Mouse (Mus musculus) small intestine, adult 2 months (tissue): ENCODE measurements around the gene Thbd. TPM values are rescaled to one million over a fixed set of nuclear protein-coding genes. Genes with fewer than 3 reads are reported as not detected.

ENCODE experiments used
- H3K27ac ChIP-seq: fragments of 200-500 bp; 2 replicates; pipeline ENCODE4 v1.5.1; 2012; ENCODE audit warnings: low read depth, low read length, control low read depth, inconsistent platforms; ENCODE audit not compliant: insufficient read depth
- H3K27me3 ChIP-seq: fragments of 200-500 bp; 2 replicates; pipeline ENCODE4 v1.6.1; 2012; ENCODE audit warnings: mild to moderate bottlenecking, moderate library complexity, low read length, inconsistent platforms; ENCODE audit not compliant: control insufficient read depth, insufficient read depth
- H3K36me3 ChIP-seq: fragments of 200-500 bp; 2 replicates; pipeline ENCODE4 v1.6.1; 2012; ENCODE audit warnings: mild to moderate bottlenecking, low read length, control low read depth, inconsistent platforms; ENCODE audit not compliant: control insufficient read depth, insufficient read depth
- H3K4me1 ChIP-seq: fragments of 200-500 bp; 2 replicates; pipeline ENCODE4 v1.6.1; 2012; ENCODE audit warnings: low read length, inconsistent platforms, mixed read lengths; ENCODE audit not compliant: control insufficient read depth, insufficient read depth, insufficient read length
- H3K4me3 ChIP-seq: fragments of 200-500 bp; 2 replicates; pipeline ENCODE4 v1.5.1; 2012; ENCODE audit warnings: low read depth, mild to moderate bottlenecking, control low read depth, inconsistent platforms, low read length, moderate library complexity
- CTCF ChIP-seq: fragments of 200-500 bp; IDR thresholded peaks from 2 replicates; pipeline ENCODE4 v1.5.1; 2012; ENCODE audit warnings: low read depth, mild to moderate bottlenecking, control low read depth, inconsistent platforms, low read length, moderate library complexity, mixed read lengths; ENCODE audit not compliant: insufficient replicate concordance, insufficient read length; ENCODE audit errors: extremely low read depth
- POLR2A ChIP-seq: fragments of 200-500 bp; IDR thresholded peaks from 2 replicates; pipeline ENCODE4 v1.6.1; 2012; ENCODE audit warnings: low read depth, mild to moderate bottlenecking, control low read depth, inconsistent platforms, low read length, moderate library complexity
- WGBS: fragments of 180-500 bp; shearing (Covaris S2); methylation state at CpG from one replicate; pipeline ENCODE4 v1.1.7; 2018; 5-methylcytosine and 5-hydroxymethylcytosine counted together
- polyA plus RNA-seq: library from polyadenylated mRNA; depleted of rRNA; stranded (reverse); fragments of >200 nt; gene quantifications from 2 replicates; pipeline ENCODE4 v1.2.3, GENCODE M21; 2012; rRNA removed

The Thbd gene
- polyA plus RNA-seq = 13.5 and 15.2 TPM in 2 replicates

DNA sequence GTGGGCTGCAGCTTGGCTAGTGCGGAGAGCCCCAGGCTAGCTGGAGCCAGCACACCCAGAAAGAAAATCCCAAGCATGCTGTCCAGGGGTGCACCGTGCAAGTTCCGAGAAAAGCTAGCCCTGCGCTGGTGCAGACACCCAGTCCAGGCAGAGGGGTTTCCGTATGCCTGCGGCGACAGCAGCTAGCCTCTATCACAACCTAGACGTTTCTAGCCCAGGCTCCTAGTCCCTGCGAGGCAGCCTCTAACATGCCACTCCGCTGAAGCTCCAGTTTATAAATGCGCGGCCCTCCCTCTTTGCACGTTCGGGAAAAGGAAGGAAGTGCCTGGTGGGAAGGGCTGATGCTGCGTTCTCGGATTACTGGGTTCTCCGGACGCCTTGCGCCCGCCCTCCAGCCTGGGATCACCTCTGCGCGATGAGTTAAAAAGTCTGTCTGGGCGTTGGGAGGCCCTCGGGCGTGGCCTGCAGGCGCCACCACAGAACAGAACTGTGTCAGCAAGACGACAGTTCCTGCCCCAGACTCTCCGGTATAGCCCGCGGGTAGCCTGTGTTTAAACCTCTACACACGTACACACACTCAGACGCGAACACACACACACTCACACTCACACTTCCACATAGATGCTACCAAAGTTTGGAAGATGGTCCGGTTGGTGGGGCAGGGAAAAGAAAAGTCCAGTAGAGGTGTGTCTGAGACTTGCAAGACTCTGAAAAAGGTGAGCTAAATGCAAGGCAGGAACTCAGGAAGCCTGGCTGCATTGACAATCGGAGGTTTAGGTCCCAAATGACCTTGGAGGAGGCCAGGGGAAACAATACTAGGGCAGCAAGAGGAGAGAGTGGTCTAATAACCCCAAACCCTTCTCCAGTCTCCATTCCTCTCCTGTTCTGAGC lies at the start of gene Thbd:
Thbd (minus strand) TSS at position 319 of the 891 bp plus-strand sequence.
- Histone ChIP-seq H3K27ac (peak within 1 kb of the TSS; percentile 54), H3K4me3 (peak within 1 kb of the TSS; percentile 63), H3K36me3 (no peaks in the 10 kb centered on the region), H3K4me1 (no peaks in the 10 kb centered on the region), H3K27me3 (no peaks in the 10 kb centered on the region)
- no peak for TF ChIP-seq CTCF
- TF ChIP-seq POLR2A = peak; percentile 53; the same call in 1 of the 2 replicates
- WGBS = 3% methylated on average over 35 of the region's 35 CpGs

DNA sequence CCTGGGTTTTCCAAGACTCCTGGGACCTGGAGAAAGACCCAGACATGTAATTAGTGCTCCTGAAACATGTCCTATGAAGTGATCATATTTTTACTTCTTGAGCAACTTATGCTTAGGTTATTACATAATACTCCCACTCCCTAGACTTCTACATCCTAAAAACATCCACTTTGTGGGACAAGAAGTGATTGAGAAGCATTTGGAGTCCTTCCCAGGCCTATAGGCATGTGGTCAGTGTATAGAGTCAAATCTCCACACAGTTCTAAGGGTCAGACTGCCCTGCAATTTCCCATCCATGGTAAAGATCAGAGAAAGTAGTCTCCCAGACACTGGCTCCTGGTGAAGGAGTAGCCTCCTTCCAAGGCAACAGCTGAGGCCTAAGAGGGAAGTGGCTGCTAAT lies 47.4 kb upstream of the Thbd start:
- TF ChIP-seq POLR2A = no peak
- TF ChIP-seq CTCF = no peak
- Histone ChIP-seq H3K27ac (no peak overlapping the region), H3K4me3 (no peak overlapping the region), H3K27me3 (no peaks in the 10 kb centered on the region), H3K36me3 (no peaks in the 10 kb centered on the region), H3K4me1 (no peaks in the 10 kb centered on the region)

DNA sequence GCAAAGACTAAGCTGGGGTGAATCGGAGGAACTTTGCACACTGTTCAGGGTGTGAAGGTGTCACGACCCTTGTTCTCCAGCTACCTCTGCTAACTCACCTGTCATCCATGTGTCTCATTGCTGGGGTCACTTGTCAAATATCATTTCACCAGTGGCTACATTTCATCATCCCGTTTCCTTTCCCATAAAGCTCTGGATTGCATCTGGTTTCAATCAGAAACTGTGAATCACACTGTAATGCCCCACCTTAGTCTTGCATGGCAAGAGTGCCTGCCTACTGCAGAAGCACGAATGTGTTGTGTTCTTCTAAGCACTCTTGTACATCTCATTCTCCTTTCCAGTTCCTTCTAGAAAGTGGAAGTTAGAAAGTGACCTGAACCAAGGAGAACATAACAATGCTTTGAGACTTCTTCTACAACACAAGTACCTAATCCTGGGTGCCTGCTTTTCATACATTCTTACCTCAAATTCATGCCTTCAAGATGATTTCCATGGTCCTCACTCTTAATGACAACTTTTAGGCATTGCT lies 46.1 kb upstream of the Thbd start:
- TF ChIP-seq POLR2A = no peak
- TF ChIP-seq CTCF = no peak
- Histone ChIP-seq H3K27me3 (no peaks in the 10 kb centered on the region), H3K27ac (no peak overlapping the region), H3K4me3 (no peak overlapping the region), H3K4me1 (no peaks in the 10 kb centered on the region), H3K36me3 (no peaks in the 10 kb centered on the region)
- 73% methylated on average over 4 of the region's 4 CpGs for WGBS

DNA sequence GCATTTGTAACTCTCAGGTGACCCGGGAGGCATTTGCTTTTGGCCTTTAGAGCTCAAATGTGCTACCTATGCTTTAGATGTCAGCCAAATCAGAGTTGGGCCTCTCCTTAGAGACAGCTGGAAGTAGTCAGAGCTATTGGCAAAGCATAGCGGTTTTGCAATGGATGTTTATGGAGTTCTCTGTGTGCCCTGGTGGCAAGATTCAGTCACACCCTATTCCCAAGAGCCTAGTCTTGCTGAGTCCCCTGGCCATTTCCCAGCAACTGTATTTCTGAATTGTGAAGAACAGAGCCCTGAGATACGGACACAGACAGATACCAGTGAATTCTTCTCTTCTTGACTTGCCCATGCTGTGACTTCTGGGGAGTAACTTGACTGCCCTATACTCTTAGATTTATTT lies 45.1 kb upstream of the Thbd start:
- TF ChIP-seq CTCF (no peak), POLR2A (no peak)
- Histone ChIP-seq H3K27me3 (no peaks in the 10 kb centered on the region), H3K27ac (no peak overlapping the region), H3K4me1 (no peaks in the 10 kb centered on the region), H3K4me3 (no peak overlapping the region), H3K36me3 (no peaks in the 10 kb centered on the region)
- WGBS = 95% methylated on average over 3 of the region's 3 CpGs

DNA sequence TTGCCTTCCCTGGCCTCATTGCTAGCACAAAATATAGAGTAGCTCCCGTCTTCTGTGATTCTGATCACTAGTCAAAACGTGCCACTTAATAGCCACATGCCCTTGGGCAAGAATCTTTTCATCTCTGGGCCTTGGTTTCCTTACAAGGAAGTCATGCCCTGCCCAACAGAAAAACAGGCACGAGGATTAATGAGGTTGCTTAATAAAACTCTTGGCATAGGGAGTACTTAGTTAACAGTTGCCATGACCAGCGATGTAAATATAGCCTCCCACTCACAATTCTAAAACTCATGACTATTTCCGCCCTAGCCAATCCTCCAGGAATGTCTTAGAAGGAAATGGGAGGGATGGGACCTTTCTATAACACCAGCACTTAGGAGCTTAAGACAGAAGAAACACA lies 43.5 kb upstream of the Thbd start:
- no peak overlapping the region for H3K4me3 ChIP-seq
- H3K27ac ChIP-seq = no peak overlapping the region
- H3K4me1 ChIP-seq = no peaks in the 10 kb centered on the region
- no peak for TF ChIP-seq CTCF
- no peaks in the 10 kb centered on the region for H3K27me3 ChIP-seq
- WGBS = 62% methylated on average over 5 of the region's 5 CpGs
- H3K36me3 ChIP-seq = no peaks in the 10 kb centered on the region

DNA sequence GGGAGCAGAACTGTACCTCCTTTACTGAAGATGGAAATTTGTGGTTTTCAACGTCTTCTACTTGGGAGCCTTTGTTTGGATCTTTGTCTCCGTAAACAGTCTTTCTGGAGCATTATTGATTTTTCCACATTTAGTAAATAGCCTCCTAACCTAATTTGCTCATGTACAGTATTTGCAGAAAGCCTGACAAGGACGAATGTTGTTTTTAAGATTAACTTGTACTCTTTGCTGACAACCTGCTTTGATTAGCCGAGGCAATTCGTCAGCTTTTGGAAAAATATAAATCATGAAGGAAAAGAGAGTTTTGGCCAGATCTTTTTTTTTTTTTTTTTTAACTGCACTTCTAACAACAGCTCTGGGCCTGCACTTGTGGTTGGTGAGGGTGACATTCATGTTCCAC lies 42.6 kb upstream of the Thbd start:
- H3K27me3 ChIP-seq = no peaks in the 10 kb centered on the region
- no peak for TF ChIP-seq CTCF
- no peak for TF ChIP-seq POLR2A
- no peak overlapping the region for H3K27ac ChIP-seq
- H3K36me3 ChIP-seq = no peaks in the 10 kb centered on the region
- H3K4me1 ChIP-seq = no peaks in the 10 kb centered on the region
- 37% methylated on average over 5 of the region's 5 CpGs for WGBS
- H3K4me3 ChIP-seq = no peak overlapping the region

DNA sequence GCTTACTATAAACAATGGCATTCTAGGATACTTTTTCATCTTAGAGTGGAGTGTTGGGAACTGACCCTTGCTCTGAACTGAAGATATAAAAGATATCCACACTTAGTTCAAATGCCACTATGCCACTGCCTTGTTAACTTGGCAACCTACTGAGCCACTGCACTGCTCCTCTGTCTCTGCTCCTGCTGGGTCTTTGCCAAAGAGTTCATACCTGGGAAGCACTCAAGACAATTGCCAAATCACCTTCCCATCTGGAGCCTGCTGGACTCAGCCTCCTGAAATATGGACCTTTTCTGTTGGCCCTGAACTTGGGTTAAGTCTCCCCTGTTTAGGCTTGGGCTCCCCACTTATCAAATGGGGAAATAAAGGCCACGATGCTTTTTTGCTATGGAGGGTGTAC lies 41.7 kb upstream of the Thbd start:
- WGBS = 95% methylated on average over 1 of the region's 1 CpGs

More for the DNA sequence above, 41.7 kb upstream of the Thbd start:
- H3K27me3 ChIP-seq = no peaks in the 10 kb centered on the region
- H3K36me3 ChIP-seq = no peaks in the 10 kb centered on the region
- H3K4me3 ChIP-seq = no peak overlapping the region
- TF ChIP-seq POLR2A (no peak), CTCF (no peak)
- no peak overlapping the region for H3K27ac ChIP-seq
- no peaks in the 10 kb centered on the region for H3K4me1 ChIP-seq
